8 mouse cellular contexts compared by ENCODE assay signal in genomic region chr15:84829416-84829815, GRCm38 (mm10). TPM values are rescaled to one million over a fixed set of nuclear protein-coding genes. Genes with fewer than 3 reads are reported as not detected.
DNase-seq lines count a peak whose midpoint lies in the region; ATAC-seq and TF ChIP-seq lines count a peak whose summit lies in the region.

No protein-coding gene starts in this region.

- peak; percentile 96 for DNase-seq in NIH3T3 (ENCODE audit: low read depth)
- peak; percentile 97 for DNase-seq in embryo, embryonic 10 days (ENCODE audit: low spot score)
- DNase-seq in gastrocnemius, postnatal 25 days, result peak; percentile 58
- DNase-seq in left cerebral cortex, postnatal 4 days, result peak; percentile 75
- peak; percentile 11 to 52 for DNase-seq in spleen, adult 2 months (ENCODE audit: low read depth in 1 of 2, low spot score in 2 of 2)
- no peak for DNase-seq in cerebellum, adult 8-10 months

- WGBS in midbrain, embryonic 13.5 days, result 16% methylated on average over 15 of the region's 15 CpGs
- 8% methylated on average over 15 of the region's 15 CpGs for WGBS in spleen, adult 2 months

- no peak overlapping the region for H3K4me2 ChIP-seq in midbrain, embryonic 13.5 days (replicated peaks)

- H3K4me1 ChIP-seq in midbrain, embryonic 13.5 days (replicated peaks), result peaks cover 55% of the 10 kb centered on the region
- H3K4me1 ChIP-seq in spleen, adult 2 months (ENCODE audit: control insufficient read depth, insufficient read depth, insufficient read length), result no peaks in the 10 kb centered on the region

- no peak for TF ChIP-seq POLR2A in spleen, adult 2 months (IDR thresholded peaks at IDR 0.05; ENCODE audit: low read depth, low read length)

- peak; percentile 43 for ATAC-seq in inflammation-experienced regulatory T-cells, adult 6 months
- peak; percentile 29; the same call in 1 of the 2 replicates for ATAC-seq in midbrain, embryonic 13.5 days

- H3K4me3 ChIP-seq in midbrain, embryonic 13.5 days (replicated peaks), result no peak overlapping the region
- no peak overlapping the region for H3K4me3 ChIP-seq in spleen, adult 2 months (ENCODE audit: extremely low read depth, insufficient read depth, insufficient read length)

- H3K9ac ChIP-seq in midbrain, embryonic 13.5 days (replicated peaks), result no peak overlapping the region

- no peak for TF ChIP-seq CTCF in spleen, adult 2 months (IDR thresholded peaks at IDR 0.05; ENCODE audit: extremely low read depth, insufficient read depth, insufficient read length, insufficient replicate concordance)

- H3K27me3 ChIP-seq in midbrain, embryonic 13.5 days, result no peaks in the 10 kb centered on the region
- H3K27me3 ChIP-seq in spleen, adult 2 months (ENCODE audit: control insufficient read depth, insufficient read depth, low read length), result no peaks in the 10 kb centered on the region

- no peaks in the 10 kb centered on the region for H3K9me3 ChIP-seq in midbrain, embryonic 13.5 days

- H3K27ac ChIP-seq in midbrain, embryonic 13.5 days, result peak overlapping the region; percentile 44; the same call in 1 of the 2 replicates
- no peak overlapping the region for H3K27ac ChIP-seq in spleen, adult 2 months (ENCODE audit: insufficient read depth, low read length)

- H3K36me3 ChIP-seq in midbrain, embryonic 13.5 days, result no peaks in the 10 kb centered on the region
- H3K36me3 ChIP-seq in spleen, adult 2 months (ENCODE audit: control insufficient read depth, insufficient read depth, low read length), result no peaks in the 10 kb centered on the region

- intact Hi-C loops in left cerebral cortex, postnatal 4 days (cut with DNase I), result no loop called here

RNA-seq across cellular contexts. Expression of gene Phf21b, which starts 26.4 kb away (rescaled TPM):
- under 1 TPM; 0.38 to 0.82 TPM for total RNA-seq in gastrocnemius, postnatal 25 days (2021)
- polyA plus RNA-seq in inflammation-experienced regulatory T-cells, adult 6 months (2017; shearing (Covaris generic)), result 1 to 10 TPM in 2 of 3 experiments, under 1 TPM in 1; 0.65 to 2.4 (median 1.6) TPM
- 10 to 100 TPM in 1 of 2 experiments, 1 to 10 TPM in 1; 9.3 to 13.1 TPM for total RNA-seq in left cerebral cortex, postnatal 4 days (2021)
- 16.2 and 18.8 TPM in 2 replicates for polyA plus RNA-seq in midbrain, embryonic 13.5 days (2015; fragmentation: Nextera tagmentation; extraction: Ambion mirVana)
- 2.1 TPM in 2 replicates for polyA plus RNA-seq in spleen, adult 2 months (2012; rRNA removed)
